Mouse (Mus musculus): Measurements from ENCODE around the gene Kif5c.
A peak's percentile ranks its signal among the peaks of the same experiment; 100 is the strongest.

The Kif5c gene

GRCm38 (mm10) chr2:49773194-49773931 is 154.3 kb downstream of the Kif5c start:
- DNase-seq (ENCODE audit: extremely low read depth, insufficient read length, low spot score): no peak

GRCm38 (mm10) chr2:49774180-49774579 is 155.1 kb downstream of the Kif5c start:
- no peak for DNase-seq (ENCODE audit: extremely low read depth, insufficient read length, low spot score)

- DNase-seq (ENCODE audit: extremely low read depth, insufficient read length, low spot score): no peak
Measured at GRCm38 (mm10) chr2:49775187-49775586, 156.1 kb downstream of the Kif5c start.

GRCm38 (mm10) chr2:49775735-49776134 is 156.6 kb downstream of the Kif5c start:
- no peak for DNase-seq (ENCODE audit: extremely low read depth, insufficient read length, low spot score)

- no peak for DNase-seq (ENCODE audit: extremely low read depth, insufficient read length, low spot score)
Measured at GRCm38 (mm10) chr2:49776407-49776806, 157.3 kb downstream of the Kif5c start.

- no peak for DNase-seq (ENCODE audit: extremely low read depth, insufficient read length, low spot score)
Measured at GRCm38 (mm10) chr2:49787376-49788050, 168.4 kb downstream of the Kif5c start, which contains the start of gene Lypd6b. Gene Lypd6b (plus strand): TSS chr2:49787688.

- no peak for DNase-seq (ENCODE audit: extremely low read depth, insufficient read length, low spot score)
Measured at GRCm38 (mm10) chr2:49788051-49788418, 168.9 kb downstream of the Kif5c start.

GRCm38 (mm10) chr2:49788643-49789042 is 169.5 kb downstream of the Kif5c start:
- DNase-seq (ENCODE audit: extremely low read depth, insufficient read length, low spot score): no peak

- DNase-seq (ENCODE audit: extremely low read depth, insufficient read length, low spot score): no peak
Measured at GRCm38 (mm10) chr2:49789078-49789477, 170.0 kb downstream of the Kif5c start.

- DNase-seq (ENCODE audit: extremely low read depth, insufficient read length, low spot score): no peak
Measured at GRCm38 (mm10) chr2:49789504-49789903, 170.4 kb downstream of the Kif5c start.

- peak; percentile 28 for DNase-seq (ENCODE audit: extremely low read depth, insufficient read length, low spot score)
Measured at GRCm38 (mm10) chr2:49797444-49798143, 178.5 kb downstream of the Kif5c start.

GRCm38 (mm10) chr2:49804448-49804847 is 185.3 kb downstream of the Kif5c start:
- DNase-seq (ENCODE audit: extremely low read depth, insufficient read length, low spot score): no peak

- DNase-seq (ENCODE audit: extremely low read depth, insufficient read length, low spot score): peak; percentile 63
Measured at GRCm38 (mm10) chr2:49805736-49806371, 186.8 kb downstream of the Kif5c start.

- no peak for DNase-seq (ENCODE audit: extremely low read depth, insufficient read length, low spot score)
Measured at GRCm38 (mm10) chr2:49809496-49809895, 190.4 kb downstream of the Kif5c start.

GRCm38 (mm10) chr2:49811420-49811819 is 192.3 kb downstream of the Kif5c start:
- no peak for DNase-seq (ENCODE audit: extremely low read depth, insufficient read length, low spot score)

- peak; percentile 76 for DNase-seq (ENCODE audit: extremely low read depth, insufficient read length, low spot score)
Measured at GRCm38 (mm10) chr2:49811871-49812363, 192.8 kb downstream of the Kif5c start.

- no peak for DNase-seq (ENCODE audit: extremely low read depth, insufficient read length, low spot score)
Measured at GRCm38 (mm10) chr2:49813151-49813550, 194.1 kb downstream of the Kif5c start.

GRCm38 (mm10) chr2:49814011-49814410 is 194.9 kb downstream of the Kif5c start:
- peak; percentile 44 for DNase-seq (ENCODE audit: extremely low read depth, insufficient read length, low spot score)

GRCm38 (mm10) chr2:49815696-49816320 is 196.7 kb downstream of the Kif5c start:
- DNase-seq (ENCODE audit: extremely low read depth, insufficient read length, low spot score): no peak

- DNase-seq (ENCODE audit: extremely low read depth, insufficient read length, low spot score): no peak
Measured at GRCm38 (mm10) chr2:49816549-49816948, 197.5 kb downstream of the Kif5c start.
